Mouse (Mus musculus) midbrain, embryonic 10.5 days (tissue): ENCODE measurements around the gene Wdfy3. TPM values are rescaled to one million over a fixed set of nuclear protein-coding genes. Genes with fewer than 3 reads are reported as not detected.
A peak's percentile ranks its signal among the peaks of the same experiment; 100 is the strongest.

ENCODE experiments used
- DNase-seq: peaks from one replicate; pipeline ENCODE4 v3.0.0-alpha.2; 2017; ENCODE audit warnings: low spot score
- H3K27ac ChIP-seq: fragments of 300-500 bp; sonication (generic); replicated peaks from 2 replicates; pipeline ENCODE4 v1.5.1; 2016; ENCODE audit warnings: mild to moderate bottlenecking
- H3K27me3 ChIP-seq: fragments of 300-500 bp; sonication (generic); 2 replicates; pipeline ENCODE4 v1.6.1; 2016; ENCODE audit warnings: low read depth, mild to moderate bottlenecking; ENCODE audit not compliant: poor library complexity, severe bottlenecking
- H3K36me3 ChIP-seq: fragments of 300-500 bp; sonication (generic); 2 replicates; pipeline ENCODE4 v1.6.1; 2016; ENCODE audit warnings: mild to moderate bottlenecking, moderate library complexity
- H3K4me1 ChIP-seq: fragments of 300-500 bp; sonication (generic); 2 replicates; pipeline ENCODE4 v1.6.1; 2016
- H3K4me3 ChIP-seq: fragments of 300-500 bp; sonication (generic); 2 replicates; pipeline ENCODE4 v1.5.1; 2016; ENCODE audit warnings: mild to moderate bottlenecking, moderate library complexity
- H3K9me3 ChIP-seq: fragments of 300-500 bp; sonication (generic); replicated peaks from 2 replicates; pipeline ENCODE4 v1.6.1; 2016; ENCODE audit warnings: mild to moderate bottlenecking
- WGBS: fragments of 180-500 bp; shearing (Covaris S2); methylation state at CpG from one replicate; pipeline ENCODE4 v1.1.7; 2016; 5-methylcytosine and 5-hydroxymethylcytosine counted together
- polyA plus RNA-seq: library from polyadenylated mRNA; unstranded; fragments of >200 nt; fragmentation: Nextera tagmentation; extraction: Ambion mirVana; gene quantifications from 2 replicates; pipeline ENCODE4 v1.2.1, GENCODE M21; 2016

Gene Wdfy3
- polyA plus RNA-seq, 1 experiment from 2014 or later, result 18.2 TPM

- H3K27ac ChIP-seq, result no peak overlapping the region
- H3K4me1 ChIP-seq, result peaks cover 3% of the 10 kb centered on the region; the same call in 1 of the 2 replicates
- WGBS, result 89% methylated on average over 7 of the region's 7 CpGs
- H3K36me3 ChIP-seq, result peaks cover 96% of the 10 kb centered on the region
- H3K4me3 ChIP-seq, result no peak overlapping the region
- H3K27me3 ChIP-seq, result no peaks in the 10 kb centered on the region
- no peak for DNase-seq
- no peaks in the 10 kb centered on the region for H3K9me3 ChIP-seq
Measured at GRCm38 (mm10) chr5:101948641-101949040, 121.1 kb downstream of the Wdfy3 start.

- H3K27ac ChIP-seq, result no peak overlapping the region
- no peaks in the 10 kb centered on the region for H3K27me3 ChIP-seq
- no peaks in the 10 kb centered on the region for H3K9me3 ChIP-seq
- H3K4me3 ChIP-seq, result no peak overlapping the region
- peaks cover 3% of the 10 kb centered on the region; the same call in 1 of the 2 replicates for H3K4me1 ChIP-seq
- no peak for DNase-seq
- WGBS, result 98% methylated on average over 5 of the region's 5 CpGs
- peaks cover 97% of the 10 kb centered on the region for H3K36me3 ChIP-seq
Measured at GRCm38 (mm10) chr5:101945731-101946130, 124.0 kb downstream of the Wdfy3 start.

DNA sequence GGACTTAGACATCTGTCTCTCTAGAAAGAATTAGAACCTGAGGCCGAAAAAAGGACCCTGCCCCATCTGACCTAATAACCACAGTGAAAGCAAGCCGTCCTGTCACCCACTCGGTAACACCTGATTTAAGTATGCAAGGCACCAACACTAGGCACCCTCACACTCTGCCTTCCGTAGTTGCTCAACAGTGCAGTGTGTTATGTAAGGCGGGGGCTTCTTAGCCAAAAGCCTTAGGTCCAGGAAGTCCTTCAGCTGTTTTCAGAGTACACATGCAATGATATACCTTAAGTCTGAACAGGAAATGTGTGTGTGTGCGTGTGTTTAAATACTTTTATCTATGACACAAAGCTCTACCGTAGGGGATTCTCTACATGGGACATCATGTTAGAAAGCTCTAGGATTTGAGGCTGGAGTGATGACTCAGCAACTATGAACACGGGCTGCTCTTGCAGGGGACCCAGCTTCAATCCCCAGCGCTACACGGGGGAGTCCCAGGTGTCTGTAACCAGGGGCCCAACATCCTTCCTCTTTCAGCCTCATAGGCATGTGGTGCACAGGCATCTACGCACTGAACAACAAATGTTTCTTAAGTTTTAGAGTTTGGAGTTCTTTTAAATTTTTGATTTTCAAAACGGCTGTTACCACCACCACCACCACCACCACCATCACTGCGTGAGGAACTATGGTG lies 131.7 kb downstream of the Wdfy3 start:
- H3K9me3 ChIP-seq, result no peaks in the 10 kb centered on the region
- 95% methylated on average over 13 of the region's 13 CpGs for WGBS
- H3K36me3 ChIP-seq, result peaks cover 95% of the 10 kb centered on the region

DNA sequence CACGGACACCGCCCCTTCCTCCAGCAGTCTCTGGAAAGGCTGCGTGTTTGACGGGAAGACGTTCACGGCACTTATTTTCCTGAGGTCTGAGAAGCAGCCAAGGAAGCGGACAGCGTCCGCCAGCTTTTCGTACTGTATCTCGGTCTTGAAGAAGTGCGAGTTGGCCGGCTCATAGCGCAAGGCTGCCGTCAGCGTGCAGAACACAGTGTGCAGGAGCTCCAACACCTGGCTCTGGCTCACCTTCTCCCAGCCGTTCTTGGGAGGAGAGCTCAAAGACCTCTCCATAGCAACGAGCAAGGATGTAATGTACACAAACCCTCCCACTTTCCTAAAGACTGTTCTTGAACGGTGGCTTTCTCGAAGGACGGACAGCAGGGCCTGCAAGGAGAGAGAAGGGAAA lies 132.4 kb downstream of the Wdfy3 start:
- 92% methylated on average over 21 of the region's 21 CpGs for WGBS
- Histone ChIP-seq H3K36me3 (peaks cover 95% of the 10 kb centered on the region), H3K4me3 (no peak overlapping the region), H3K9me3 (no peaks in the 10 kb centered on the region), H3K4me1 (peaks cover 20% of the 10 kb centered on the region), H3K27ac (no peak overlapping the region), H3K27me3 (no peaks in the 10 kb centered on the region)
- no peak for DNase-seq

More for the DNA sequence above, 131.7 kb downstream of the Wdfy3 start:
- H3K4me1 ChIP-seq, result peaks cover 20% of the 10 kb centered on the region
- H3K4me3 ChIP-seq, result no peak overlapping the region
- H3K27me3 ChIP-seq, result no peaks in the 10 kb centered on the region
- DNase-seq, result no peak
- H3K27ac ChIP-seq, result no peak overlapping the region

GRCm38 (mm10) chr5:101935893-101936292 lies 133.8 kb downstream of the Wdfy3 start:
- H3K4me3 ChIP-seq, result no peak overlapping the region
- peak overlapping the region; percentile 33; the same call in 1 of the 2 replicates for H3K27ac ChIP-seq
- H3K9me3 ChIP-seq, result no peaks in the 10 kb centered on the region
- peak; percentile 40 for DNase-seq
- peaks cover 20% of the 10 kb centered on the region for H3K4me1 ChIP-seq
- peaks cover 93% of the 10 kb centered on the region for H3K36me3 ChIP-seq
- WGBS, result 71% methylated on average over 16 of the region's 16 CpGs
- no peaks in the 10 kb centered on the region for H3K27me3 ChIP-seq

GRCm38 (mm10) chr5:101934629-101935028 lies 135.1 kb downstream of the Wdfy3 start:
- H3K27me3 ChIP-seq, result no peaks in the 10 kb centered on the region
- H3K27ac ChIP-seq, result no peak overlapping the region
- no peak for DNase-seq
- peaks cover 20% of the 10 kb centered on the region for H3K4me1 ChIP-seq
- no peak overlapping the region for H3K4me3 ChIP-seq
- H3K9me3 ChIP-seq, result no peaks in the 10 kb centered on the region
- H3K36me3 ChIP-seq, result peaks cover 93% of the 10 kb centered on the region
- WGBS, result 92% methylated on average over 7 of the region's 7 CpGs

- Histone ChIP-seq H3K4me3 (no peak overlapping the region), H3K36me3 (peaks cover 96% of the 10 kb centered on the region), H3K27me3 (no peaks in the 10 kb centered on the region), H3K9me3 (no peaks in the 10 kb centered on the region), H3K27ac (no peak overlapping the region), H3K4me1 (peaks cover 20% of the 10 kb centered on the region)
- WGBS, result 87% methylated on average over 15 of the region's 15 CpGs
- DNase-seq, result no peak
Measured at GRCm38 (mm10) chr5:101932971-101933810, 136.5 kb downstream of the Wdfy3 start.

- Histone ChIP-seq H3K27ac (no peak overlapping the region), H3K9me3 (no peaks in the 10 kb centered on the region), H3K36me3 (peaks cover 93% of the 10 kb centered on the region), H3K4me1 (peaks cover 17% of the 10 kb centered on the region), H3K4me3 (no peak overlapping the region), H3K27me3 (0 out of 2 replicates have a peak, but pooled peaks cover 1% of the 10 kb centered on the region)
- 70% methylated on average over 4 of the region's 4 CpGs for WGBS
- no peak for DNase-seq
Measured at GRCm38 (mm10) chr5:101931997-101932396, 137.7 kb downstream of the Wdfy3 start.

DNA sequence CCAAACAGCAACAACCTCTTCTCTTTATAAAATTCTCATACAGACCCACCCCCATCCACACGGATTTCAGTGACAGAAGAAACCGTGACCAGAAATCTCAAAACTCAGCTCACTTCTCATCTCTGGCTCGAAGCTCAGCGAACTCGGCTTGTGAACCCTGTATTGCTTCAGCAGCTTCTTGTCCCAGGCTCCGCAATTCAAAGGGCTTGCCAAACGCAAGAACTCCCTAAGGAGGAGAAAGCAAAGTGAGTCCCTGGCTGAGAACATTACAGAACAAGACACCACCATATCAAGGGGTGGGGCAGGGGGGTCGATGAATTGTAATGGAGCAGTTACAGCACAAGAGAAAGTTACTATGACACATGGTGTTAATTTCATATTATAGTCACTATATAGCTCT lies 143.4 kb downstream of the Wdfy3 start:
- WGBS, result 93% methylated on average over 8 of the region's 8 CpGs
- H3K36me3 ChIP-seq, result peaks cover 93% of the 10 kb centered on the region

GRCm38 (mm10) chr5:101923710-101924109 lies 146.0 kb downstream of the Wdfy3 start:
- peaks cover 14% of the 10 kb centered on the region for H3K4me1 ChIP-seq
- H3K9me3 ChIP-seq, result no peaks in the 10 kb centered on the region
- no peak overlapping the region for H3K27ac ChIP-seq
- peaks cover 95% of the 10 kb centered on the region for H3K36me3 ChIP-seq
- DNase-seq, result peak; percentile 65
- no peak overlapping the region for H3K4me3 ChIP-seq
- 59% methylated on average over 11 of the region's 11 CpGs for WGBS
- H3K27me3 ChIP-seq, result peaks cover 52% of the 10 kb centered on the region

More for the DNA sequence above, 143.4 kb downstream of the Wdfy3 start:
- Histone ChIP-seq H3K27ac (no peak overlapping the region), H3K9me3 (no peaks in the 10 kb centered on the region), H3K4me3 (no peak overlapping the region), H3K27me3 (peaks cover 39% of the 10 kb centered on the region), H3K4me1 (peaks cover 14% of the 10 kb centered on the region)
- DNase-seq, result no peak

DNA sequence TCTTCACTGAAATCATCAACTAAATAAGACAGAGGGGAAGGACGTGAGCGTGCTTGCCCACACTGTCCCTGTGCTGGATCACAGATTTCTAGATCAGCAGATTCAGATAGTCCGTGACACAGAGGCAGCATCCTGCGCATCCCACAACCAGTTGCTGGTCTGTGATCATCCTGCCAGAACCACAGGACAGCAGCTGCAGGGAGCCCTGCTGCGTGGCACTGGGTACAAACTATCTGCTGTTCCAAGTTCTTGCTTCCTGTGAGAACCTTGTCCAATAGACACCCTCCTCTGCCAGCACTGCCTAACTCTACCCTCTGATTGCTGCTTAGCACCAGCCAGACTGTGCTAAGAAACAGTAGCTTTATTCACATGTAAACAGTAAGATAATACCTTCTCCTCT lies 150.2 kb downstream of the Wdfy3 start:
- no peak for DNase-seq
- Histone ChIP-seq H3K27ac (no peak overlapping the region), H3K27me3 (peaks cover 27% of the 10 kb centered on the region), H3K4me3 (no peak overlapping the region), H3K4me1 (peaks cover 14% of the 10 kb centered on the region), H3K36me3 (peaks cover 98% of the 10 kb centered on the region), H3K9me3 (no peaks in the 10 kb centered on the region)
- 98% methylated on average over 5 of the region's 5 CpGs for WGBS

GRCm38 (mm10) chr5:101909468-101909867 lies 160.3 kb downstream of the Wdfy3 start:
- Histone ChIP-seq H3K9me3 (no peaks in the 10 kb centered on the region), H3K4me1 (0 out of 2 replicates have a peak, but pooled peaks cover 2% of the 10 kb centered on the region), H3K36me3 (peaks cover 97% of the 10 kb centered on the region), H3K27me3 (no peaks in the 10 kb centered on the region), H3K27ac (no peak overlapping the region), H3K4me3 (no peak overlapping the region)
- DNase-seq, result no peak
- WGBS, result 93% methylated on average over 10 of the region's 10 CpGs

GRCm38 (mm10) chr5:101905624-101906023 lies 164.1 kb downstream of the Wdfy3 start:
- 93% methylated on average over 3 of the region's 3 CpGs for WGBS
- Histone ChIP-seq H3K4me1 (no peaks in the 10 kb centered on the region), H3K27me3 (no peaks in the 10 kb centered on the region), H3K9me3 (no peaks in the 10 kb centered on the region), H3K27ac (no peak overlapping the region), H3K4me3 (no peak overlapping the region), H3K36me3 (peaks cover 97% of the 10 kb centered on the region)
- no peak for DNase-seq
